Mouse (Mus musculus): Measurements from ENCODE around the gene Tmtc2.

Tmtc2 gene

GRCm38 (mm10) chr10:105501736-105502135 lies 72.5 kb downstream of the Tmtc2 start:
- in situ Hi-C loops (cut with MboI, MseI), result loop anchor here in 1 of 2 experiments (10.0 kb wide), 1 partner anchor 1887 kb away; no protein-coding TSS in a partner anchor

GRCm38 (mm10) chr10:105500482-105500881 lies 73.8 kb downstream of the Tmtc2 start:
- in situ Hi-C loops (cut with MboI, MseI), result loop anchor here in 1 of 2 experiments (10.0 kb wide), 1 partner anchor 1886 kb away; no protein-coding TSS in a partner anchor

GRCm38 (mm10) chr10:105495248-105495647 lies 79.0 kb downstream of the Tmtc2 start:
- in situ Hi-C loops (cut with MboI, MseI), result no loop called here

GRCm38 (mm10) chr10:105492485-105492884 lies 81.8 kb downstream of the Tmtc2 start:
- in situ Hi-C loops (cut with MboI, MseI), result no loop called here

GRCm38 (mm10) chr10:105490748-105491147 lies 83.5 kb downstream of the Tmtc2 start:
- in situ Hi-C loops (cut with MboI, MseI), result no loop called here

- in situ Hi-C loops (cut with MboI, MseI), result no loop called here
These were observed 84.1 kb downstream of the Tmtc2 start for GRCm38 (mm10) chr10:105489970-105490735.

GRCm38 (mm10) chr10:105486977-105487376 lies 87.3 kb downstream of the Tmtc2 start:
- in situ Hi-C loops (cut with MboI, MseI), result no loop called here

- in situ Hi-C loops (cut with MboI, MseI), result no loop called here
These were observed 89.7 kb downstream of the Tmtc2 start for GRCm38 (mm10) chr10:105484355-105485094.

GRCm38 (mm10) chr10:105479771-105480170 lies 94.5 kb downstream of the Tmtc2 start:
- in situ Hi-C loops (cut with MboI, MseI), result no loop called here

- in situ Hi-C loops (cut with MboI, MseI), result no loop called here
These were observed 96.5 kb downstream of the Tmtc2 start for GRCm38 (mm10) chr10:105477623-105478238.

- in situ Hi-C loops (cut with MboI, MseI), result no loop called here
These were observed 100.0 kb downstream of the Tmtc2 start for GRCm38 (mm10) chr10:105474162-105474830.

GRCm38 (mm10) chr10:105464378-105464777 lies 109.9 kb downstream of the Tmtc2 start:
- in situ Hi-C loops (cut with MboI, MseI), result no loop called here

- in situ Hi-C loops (cut with MboI, MseI), result loop anchor here in 1 of 2 experiments (10.0 kb wide), 1 partner anchor 1321 kb away; no protein-coding TSS in a partner anchor
These were observed 120.8 kb downstream of the Tmtc2 start for GRCm38 (mm10) chr10:105453441-105453840.

- in situ Hi-C loops (cut with MboI, MseI), result no loop called here
These were observed 127.1 kb downstream of the Tmtc2 start for GRCm38 (mm10) chr10:105447191-105447590.

- in situ Hi-C loops (cut with MboI, MseI), result no loop called here
These were observed 129.9 kb downstream of the Tmtc2 start for GRCm38 (mm10) chr10:105444309-105444708.

- in situ Hi-C loops (cut with MboI, MseI), result no loop called here
These were observed 139.4 kb downstream of the Tmtc2 start for GRCm38 (mm10) chr10:105434879-105435278.

- in situ Hi-C loops (cut with MboI, MseI), result no loop called here
These were observed 143.4 kb downstream of the Tmtc2 start for GRCm38 (mm10) chr10:105430885-105431284.

GRCm38 (mm10) chr10:105430232-105430631 lies 144.0 kb downstream of the Tmtc2 start:
- in situ Hi-C loops (cut with MboI, MseI), result no loop called here

GRCm38 (mm10) chr10:105428080-105428479 lies 146.2 kb downstream of the Tmtc2 start:
- in situ Hi-C loops (cut with MboI, MseI), result loop anchor here in 1 of 2 experiments (10.0 kb wide), 1 partner anchor 1477 kb away; no protein-coding TSS in a partner anchor

GRCm38 (mm10) chr10:105427625-105428024 lies 146.6 kb downstream of the Tmtc2 start:
- in situ Hi-C loops (cut with MboI, MseI), result loop anchor here in 1 of 2 experiments (10.0 kb wide), 1 partner anchor 1477 kb away; no protein-coding TSS in a partner anchor

GRCm38 (mm10) chr10:105425052-105425451 lies 149.2 kb downstream of the Tmtc2 start:
- in situ Hi-C loops (cut with MboI, MseI), result loop anchor here in 1 of 2 experiments (10.0 kb wide), 1 partner anchor 1480 kb away; no protein-coding TSS in a partner anchor

Data from T-helper 17 cell (primary cell).